Comparison of ENCODE assay signal across 26 mouse cellular contexts in the genomic region with DNA sequence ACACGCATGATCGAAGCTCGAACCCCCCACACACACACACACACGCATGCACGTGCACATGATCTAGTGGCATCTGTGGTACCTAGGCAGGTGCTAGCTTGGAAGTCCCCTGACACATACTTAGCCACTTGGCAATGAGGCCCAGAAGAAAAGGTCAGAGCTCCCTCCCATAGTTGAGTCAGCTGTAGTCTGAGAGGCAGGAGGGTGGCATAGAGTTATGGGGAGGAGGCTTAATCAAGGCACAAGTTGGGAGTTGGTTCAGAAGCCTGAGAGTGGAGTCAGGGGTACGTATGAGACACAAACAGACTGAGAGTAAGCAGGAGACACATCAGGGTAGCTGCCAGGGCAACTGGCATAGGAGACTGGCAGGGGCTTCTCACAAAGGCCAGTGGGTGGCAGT.
DNase-seq lines count a peak whose midpoint lies in the region; ATAC-seq and TF ChIP-seq lines count a peak whose summit lies in the region.
"Had no signal": no experiment of that assay in that cellular context is flagged by ENCODE, and none has a peak within 500 bp of the region (broad histone marks: within the 10 kb centered on the region; RNA-seq: fewer than 3 reads in every experiment).

No protein-coding gene starts in this region.

- in situ Hi-C loops in CH12.LX (cut with MboI; ENCODE audit: low pct_ligation_motif_present, low pct_unique_long_range_greater_than_20kb, low sequenced_read_pairs) = no loop called here

- H3K9me3 ChIP-seq in hindbrain, embryonic 13.5 days = 0 out of 2 replicates have a peak, but pooled peaks cover 4% of the 10 kb centered on the region
- peaks cover 5% of the 10 kb centered on the region; the same call in 1 of the 2 replicates for H3K9me3 ChIP-seq in hindbrain, embryonic 14.5 days (ENCODE audit: control insufficient read depth, low read length)
- H3K9me3 ChIP-seq in CH12.LX (replicated peaks; ENCODE audit: low read length) = peaks cover 10% of the 10 kb centered on the region
- H3K9me3 ChIP-seq: embryonic facial prominence, embryonic 12.5 days; heart, embryonic 10.5 days had no signal

- H3K4me2 ChIP-seq in hindbrain, embryonic 13.5 days = no peak overlapping the region
- H3K4me2 ChIP-seq in hindbrain, embryonic 14.5 days (replicated peaks) = no peak overlapping the region
- H3K4me2 ChIP-seq in CH12.LX (ENCODE audit: insufficient read depth, low read depth, poor library complexity, severe bottlenecking) = no peak overlapping the region
- H3K4me2 ChIP-seq: embryonic facial prominence, embryonic 12.5 days; embryonic facial prominence, embryonic 15.5 days; heart, embryonic 13.5 days; hindbrain, embryonic 12.5 days had no signal

- no peak overlapping the region for H3K4me3 ChIP-seq in hindbrain, embryonic 13.5 days
- H3K4me3 ChIP-seq in hindbrain, embryonic 14.5 days (replicated peaks; ENCODE audit: low read length) = no peak overlapping the region
- H3K4me3 ChIP-seq in CH12.LX (replicated peaks in 1 of 3; ENCODE audit: low read depth in 2 of 3, low read length in 2 of 3, poor library complexity in 1 of 3) = no peak overlapping the region
- H3K4me3 ChIP-seq: embryonic facial prominence, embryonic 12.5 days; embryonic facial prominence, embryonic 15.5 days; heart, adult 2 months; heart, embryonic 10.5 days; heart, embryonic 13.5 days; hindbrain, embryonic 12.5 days had no signal

- no peaks in the 10 kb centered on the region for H3K79me2 ChIP-seq in CH12.LX (replicated peaks; ENCODE audit: control insufficient read depth, extremely low read depth, insufficient read depth, poor library complexity, severe bottlenecking)

- WGBS in hindbrain, embryonic 13.5 days = 91% methylated on average over 6 of the region's 6 CpGs
- 91% methylated on average over 6 of the region's 6 CpGs for WGBS in hindbrain, embryonic 14.5 days

- 0 out of 2 replicates have a peak overlapping the region, but pooled peaks have one; percentile 1 for H3K27ac ChIP-seq in hindbrain, embryonic 13.5 days
- no peak overlapping the region for H3K27ac ChIP-seq in hindbrain, embryonic 14.5 days
- H3K27ac ChIP-seq in CH12.LX (ENCODE audit: insufficient read depth, low read depth) = no peak overlapping the region
- H3K27ac ChIP-seq: embryonic facial prominence, embryonic 12.5 days; embryonic facial prominence, embryonic 15.5 days; heart, adult 2 months; heart, embryonic 10.5 days; heart, embryonic 13.5 days; hindbrain, embryonic 12.5 days; hindbrain, postnatal 0 days had no signal

- TF ChIP-seq RAD21 in CH12.LX (IDR thresholded peaks at IDR 0.05; ENCODE audit: low read depth, low read length) = no peak

- no peaks in the 10 kb centered on the region for H3K36me3 ChIP-seq in hindbrain, embryonic 13.5 days
- no peaks in the 10 kb centered on the region for H3K36me3 ChIP-seq in hindbrain, embryonic 14.5 days (replicated peaks; ENCODE audit: control insufficient read depth, insufficient read depth)
- no peaks in the 10 kb centered on the region for H3K36me3 ChIP-seq in CH12.LX (replicated peaks in 1 of 2; ENCODE audit: control insufficient read depth in 1 of 2, insufficient read depth in 1 of 2, low read length in 1 of 2)
- H3K36me3 ChIP-seq: embryonic facial prominence, embryonic 12.5 days; embryonic facial prominence, embryonic 15.5 days; heart, embryonic 10.5 days; heart, embryonic 13.5 days; hindbrain, embryonic 12.5 days had no signal

- no peak overlapping the region for H3K9ac ChIP-seq in hindbrain, embryonic 13.5 days
- H3K9ac ChIP-seq in hindbrain, embryonic 14.5 days = no peak overlapping the region
- H3K9ac ChIP-seq in CH12.LX (ENCODE audit: insufficient read depth, low read depth) = no peak overlapping the region
- H3K9ac ChIP-seq: embryonic facial prominence, embryonic 12.5 days; embryonic facial prominence, embryonic 15.5 days; forebrain, postnatal 0 days; heart, embryonic 13.5 days; hindbrain, embryonic 12.5 days had no signal

- H3K4me1 ChIP-seq in hindbrain, embryonic 13.5 days (replicated peaks) = peaks cover 22% of the 10 kb centered on the region
- peaks cover 12% of the 10 kb centered on the region; the same call in 1 of the 2 replicates for H3K4me1 ChIP-seq in hindbrain, embryonic 14.5 days (replicated peaks; ENCODE audit: control insufficient read depth, insufficient read depth, low read length)
- peaks cover 0 to 5% of the 10 kb centered on the region in 2 experiments; a peak in 1 of 4 replicates for H3K4me1 ChIP-seq in CH12.LX (ENCODE audit: control insufficient read depth in 1 of 2, insufficient read depth in 2 of 2)
- H3K4me1 ChIP-seq: embryonic facial prominence, embryonic 12.5 days; embryonic facial prominence, embryonic 15.5 days; heart, embryonic 10.5 days; heart, embryonic 13.5 days had no signal

- TF ChIP-seq EP300 in CH12.LX (IDR thresholded peaks at IDR 0.05; ENCODE audit: low read length) = no peak

- TF ChIP-seq POLR2A in CH12.LX (IDR thresholded peaks at IDR 0.05; ENCODE audit: low read depth, low read length) = no peak

- no peaks in the 10 kb centered on the region for H3K27me3 ChIP-seq in hindbrain, embryonic 13.5 days
- H3K27me3 ChIP-seq in hindbrain, embryonic 14.5 days (ENCODE audit: control insufficient read depth, insufficient read depth, low read length) = no peaks in the 10 kb centered on the region
- peaks cover 3% of the 10 kb centered on the region for H3K27me3 ChIP-seq in CH12.LX (replicated peaks)
- H3K27me3 ChIP-seq: embryonic facial prominence, embryonic 12.5 days; embryonic facial prominence, embryonic 15.5 days; heart, embryonic 13.5 days; hindbrain, embryonic 12.5 days had no signal

- no peak for DNase-seq in hindbrain, embryonic 14.5 days (ENCODE audit: low spot score)
- peak; percentile 30 for DNase-seq in testis, postnatal 10 days (ENCODE audit: low spot score)
- DNase-seq in testis, postnatal 14 days (ENCODE audit: low spot score) = no peak
- DNase-seq in CH12.LX (ENCODE audit: extremely low read depth) = no peak
- no peak for DNase-seq in lung, postnatal 14 days
- no peak for DNase-seq in thymus, postnatal 25 days
- DNase-seq: adrenal gland, postnatal 10 days; adrenal gland, postnatal 36 days; cerebellum, adult 11 months; cerebellum, adult 2 months; cerebellum, adult 9-11 months; cerebellum, postnatal 25 days; forebrain, postnatal 0 days; gastrocnemius, postnatal 25 days; heart, adult 2 months had no signal

- dilution Hi-C loops in CH12.LX (cut with MboI; ENCODE audit: extremely low pct_ligation_motif_present, extremely low pct_unique_long_range_greater_than_20kb, low sequenced_read_pairs) = no loop called here

- TF ChIP-seq CTCF in CH12.LX (conservative IDR thresholded peaks at IDR 0.05 in 1 of 2, IDR thresholded peaks at IDR 0.05 in 1 of 2; ENCODE audit: low read depth in 2 of 2, low read length in 2 of 2) = no peak

- no peak for ATAC-seq in hindbrain, embryonic 13.5 days (ENCODE audit: low FRiP score)
- no peak for ATAC-seq in hindbrain, embryonic 14.5 days (ENCODE audit: low FRiP score)
- ATAC-seq: activated CD4-positive, CD25-positive, alpha-beta regulatory T cell, adult 4 months; CD4-positive, CD25-positive, alpha-beta regulatory T cell, adult 4 months; forebrain, embryonic 14.5 days; forebrain, postnatal 0 days; inflammation-experienced regulatory T-cells, adult 6 months had no signal

TF ChIP-seq in CH12.LX, 34 proteins besides CTCF, POLR2A, EP300 and RAD21:
- TF ChIP-seq BHLHE40 (IDR thresholded peaks at IDR 0.05; ENCODE audit: low read depth, low read length) = 0 out of 2 replicates have a peak, but pooled peaks have one; percentile 10
- TF ChIP-seq MAFK (IDR thresholded peaks at IDR 0.05; ENCODE audit: insufficient replicate concordance, low read length) = no peak
TF ChIP-seq in CH12.LX: peak in this region for 1.
